Mouse (Mus musculus) neural tube, embryonic 10.5 days (tissue): Measurements from ENCODE around the gene Gm28845.
"Not testable (repeated sequence)": the region's sequence is repeated elsewhere in the genome, so short reads cannot be mapped to it uniquely, and the experiment has no call there.

ENCODE experiments used
- DNase-seq: peaks from one replicate; pipeline ENCODE4 v3.0.0-alpha.2; 2017; ENCODE audit warnings: low spot score; ENCODE audit errors: extremely low spot score

Gene Gm28845

GRCm38 (mm10) chr1:65107654-65108279, 11.6 kb downstream of the Gm28845 start:
- no peak for DNase-seq

GRCm38 (mm10) chr1:65103273-65103672, 16.1 kb downstream of the Gm28845 start, which contains the start of gene Cryga:
TSS of gene Cryga (minus strand) at chr1:65103373.
- no peak for DNase-seq

- DNase-seq = no peak
Measured at GRCm38 (mm10) chr1:65096953-65097352, 22.4 kb downstream of the Gm28845 start.

- DNase-seq = no peak
Measured at GRCm38 (mm10) chr1:65091566-65091965, 27.8 kb downstream of the Gm28845 start.

GRCm38 (mm10) chr1:65090370-65090769, 29.0 kb downstream of the Gm28845 start:
- no peak for DNase-seq

- DNase-seq = no peak
Measured at GRCm38 (mm10) chr1:65088567-65089356, 30.6 kb downstream of the Gm28845 start.

GRCm38 (mm10) chr1:65082188-65082587, 37.2 kb downstream of the Gm28845 start, which contains the start of gene Crygb:
TSS of gene Crygb (minus strand) at chr1:65082288.
- DNase-seq = no peak

- DNase-seq = no peak
Measured at GRCm38 (mm10) chr1:65075607-65076006, 43.8 kb downstream of the Gm28845 start.

GRCm38 (mm10) chr1:65073589-65073988, 45.8 kb downstream of the Gm28845 start, which contains the start of gene Crygc:
TSS of gene Crygc (minus strand) at chr1:65073689.
- DNase-seq = no peak

- DNase-seq = no peak
Measured at GRCm38 (mm10) chr1:65067842-65068241, 51.5 kb downstream of the Gm28845 start.

- DNase-seq = no peak
Measured at GRCm38 (mm10) chr1:65064201-65064600, 55.2 kb downstream of the Gm28845 start.

- no peak for DNase-seq
Measured at GRCm38 (mm10) chr1:65063352-65063751, 56.0 kb downstream of the Gm28845 start, which contains the start of gene Crygd. TSS of gene Crygd (minus strand) at chr1:65063452.

- no peak for DNase-seq
Measured at GRCm38 (mm10) chr1:65052140-65052539, 67.2 kb downstream of the Gm28845 start.

GRCm38 (mm10) chr1:65051696-65052095, 67.7 kb downstream of the Gm28845 start:
- DNase-seq = no peak

GRCm38 (mm10) chr1:65050952-65051351, 68.4 kb downstream of the Gm28845 start, which contains the start of gene Cryge:
TSS of gene Cryge (minus strand) at chr1:65051149.
- not testable (repeated sequence) for DNase-seq
